Mouse (Mus musculus) Patski (cell line): ENCODE results near the gene Tcf25. TPM values are rescaled to one million over a fixed set of nuclear protein-coding genes. Genes with fewer than 3 reads are reported as not detected.

Experiments
- ATAC-seq: fragments of 100-300 bp; one replicate; pipeline ENCODE4 v1.8.0; 2021
- CTCF ChIA-PET: fragments of 350-600 bp; sonication (Branson Sonifier 250); formaldehyde crosslinking; loops from one replicate; lab custom pipeline; 2022; ENCODE audit warnings: inconsistent platforms; lab: Charles Lee
- POLR2A ChIA-PET: fragments of 350-600 bp; sonication (Branson Sonifier 250); formaldehyde crosslinking; loops from one replicate; lab custom pipeline; 2022; ENCODE audit warnings: antibody characterized with exemption, inconsistent platforms; lab: Charles Lee
- DNase-seq: peaks from one replicate; pipeline ENCODE4 v3.0.0-alpha.2; 2011; ENCODE audit warnings: low read depth, low spot score
- H3K27me3 ChIP-seq: fragments of 371-371 bp; one replicate; pipeline ENCODE4 v1.5.1; 2021
- CTCF ChIP-seq: fragments of 100-300 bp; IDR thresholded peaks from one replicate; pipeline ENCODE4 v1.5.1; 2021
- in situ Hi-C: fragments of 300-500 bp; cut with MboI; formaldehyde crosslinking; loops from 3 replicates; pipeline ENCODE4 v1.11.1; 2018; ENCODE audit warnings: low pct_unique_long_range_greater_than_20kb, mixed read lengths
- polyA plus RNA-seq: library from polyadenylated mRNA; unstranded; gene quantifications from one replicate; pipeline ENCODE4 v1.2.3, GENCODE M21; 2021

Gene Tcf25
- polyA plus RNA-seq, 1 experiment from 2014 or later = 232 TPM

DNA sequence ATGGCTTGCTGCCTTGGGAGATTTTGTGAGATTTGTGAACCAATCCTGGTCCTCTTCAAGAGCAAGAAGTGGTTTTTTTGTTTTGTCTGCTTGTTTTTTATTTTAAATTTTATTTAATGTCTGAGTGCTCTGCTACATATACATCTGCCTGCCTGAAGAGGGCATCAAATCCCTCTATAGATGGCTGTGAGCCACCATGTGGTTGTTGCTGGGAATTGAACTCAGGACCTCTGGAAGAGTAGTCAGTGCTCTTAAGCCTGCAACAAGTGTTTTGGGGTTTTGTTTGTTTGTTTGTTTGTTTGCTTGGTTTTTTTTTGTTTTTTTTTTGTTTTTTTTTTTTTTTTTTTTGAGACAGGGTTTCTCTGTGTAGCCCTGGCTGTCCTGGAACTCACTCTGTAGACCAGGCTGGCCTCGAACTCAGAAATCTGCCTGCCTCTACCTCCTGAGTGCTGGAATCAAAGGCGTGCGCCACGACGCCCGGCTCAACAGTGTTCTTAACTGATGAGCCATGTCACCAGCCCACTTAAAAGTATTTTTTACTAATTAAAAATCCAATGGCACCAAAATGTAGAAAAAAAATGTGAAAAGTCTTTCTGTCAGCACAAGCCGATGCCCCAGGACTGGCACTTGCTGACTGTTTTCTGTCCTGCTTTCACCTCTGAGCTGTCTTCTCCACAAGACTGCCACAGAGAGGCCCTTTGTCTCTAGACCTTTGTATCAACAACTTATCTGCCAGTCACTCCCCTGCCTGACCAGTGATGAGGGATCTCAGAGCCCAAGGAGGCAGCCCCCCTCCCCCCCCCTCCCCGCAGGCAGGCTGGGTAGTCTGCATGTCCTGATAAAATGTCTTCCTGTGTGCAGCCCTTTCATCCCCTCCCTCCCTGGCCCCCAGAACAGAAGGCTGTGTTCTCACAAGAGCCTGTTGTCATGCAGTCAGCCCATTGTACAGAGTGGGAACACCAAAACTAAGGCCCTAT, 42.7 kb downstream of the Tcf25 start:
- DNase-seq = no peak
- in situ Hi-C loops = no loop called here
- no peaks in the 10 kb centered on the region for H3K27me3 ChIP-seq
- no peak for TF ChIP-seq CTCF
- POLR2A ChIA-PET = no interaction called here
- no peak for ATAC-seq
- CTCF ChIA-PET = no interaction called here

DNA sequence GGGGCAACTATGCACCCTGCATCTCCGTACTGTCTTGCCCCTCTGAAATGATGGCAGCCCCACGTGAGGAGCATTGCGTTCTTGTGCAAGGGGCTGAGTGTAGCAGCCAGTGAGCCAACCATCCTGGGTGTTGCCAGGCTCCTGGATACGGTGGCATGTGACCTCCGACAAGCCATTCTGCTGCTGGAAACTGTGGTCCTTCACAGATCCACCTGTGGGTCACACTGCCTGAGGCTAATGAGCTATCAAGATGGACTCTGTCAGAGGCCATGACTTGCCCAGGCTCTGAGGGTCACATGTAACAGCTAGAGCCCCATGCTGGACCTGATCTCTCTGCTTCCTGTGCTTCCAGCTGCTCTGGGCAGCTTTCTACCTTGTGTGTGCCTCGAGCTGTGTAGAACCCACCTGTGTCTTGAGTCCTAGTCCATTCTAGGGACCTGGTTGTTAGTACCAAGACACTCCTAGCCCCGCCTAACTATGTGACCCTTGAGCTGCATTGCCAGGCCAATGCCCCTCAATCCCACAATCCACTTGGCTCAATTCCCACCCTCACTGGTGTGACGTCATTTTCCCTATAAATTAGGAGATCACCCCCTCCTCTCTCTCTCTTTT, 43.5 kb downstream of the Tcf25 start:
- POLR2A ChIA-PET = no interaction called here

GRCm38 (mm10) chr8:123419711-123420110, 46.2 kb downstream of the Tcf25 start:
- POLR2A ChIA-PET = no interaction called here
- in situ Hi-C loops = no loop called here
- no peaks in the 10 kb centered on the region for H3K27me3 ChIP-seq
- no peak for DNase-seq
- TF ChIP-seq CTCF = no peak
- no peak for ATAC-seq
- CTCF ChIA-PET = no interaction called here

More for the DNA sequence above, 43.5 kb downstream of the Tcf25 start:
- no peaks in the 10 kb centered on the region for H3K27me3 ChIP-seq
- CTCF ChIA-PET = no interaction called here
- ATAC-seq (no peak), DNase-seq (no peak)
- in situ Hi-C loops = no loop called here
- TF ChIP-seq CTCF = no peak

- no peak for ATAC-seq
- in situ Hi-C loops = no loop called here
- CTCF ChIA-PET = no interaction called here
- H3K27me3 ChIP-seq = peaks cover 2% of the 10 kb centered on the region
- POLR2A ChIA-PET = interaction anchor here (1.2 kb wide), 1 partner anchor 15 kb away, joined by 6 read pairs; no protein-coding TSS in a partner anchor
- no peak for DNase-seq
- TF ChIP-seq CTCF = no peak
Measured at GRCm38 (mm10) chr8:123420525-123421281, 47.1 kb downstream of the Tcf25 start.

- CTCF ChIA-PET = no interaction called here
- POLR2A ChIA-PET = interaction anchor here (1.2 kb wide), 1 partner anchor 14 kb away, joined by 6 read pairs; no protein-coding TSS in a partner anchor
- no peak for TF ChIP-seq CTCF
- peaks cover 2% of the 10 kb centered on the region for H3K27me3 ChIP-seq
- no peak for DNase-seq
- in situ Hi-C loops = no loop called here
- no peak for ATAC-seq
Measured at GRCm38 (mm10) chr8:123421325-123421724, 47.8 kb downstream of the Tcf25 start.

DNA sequence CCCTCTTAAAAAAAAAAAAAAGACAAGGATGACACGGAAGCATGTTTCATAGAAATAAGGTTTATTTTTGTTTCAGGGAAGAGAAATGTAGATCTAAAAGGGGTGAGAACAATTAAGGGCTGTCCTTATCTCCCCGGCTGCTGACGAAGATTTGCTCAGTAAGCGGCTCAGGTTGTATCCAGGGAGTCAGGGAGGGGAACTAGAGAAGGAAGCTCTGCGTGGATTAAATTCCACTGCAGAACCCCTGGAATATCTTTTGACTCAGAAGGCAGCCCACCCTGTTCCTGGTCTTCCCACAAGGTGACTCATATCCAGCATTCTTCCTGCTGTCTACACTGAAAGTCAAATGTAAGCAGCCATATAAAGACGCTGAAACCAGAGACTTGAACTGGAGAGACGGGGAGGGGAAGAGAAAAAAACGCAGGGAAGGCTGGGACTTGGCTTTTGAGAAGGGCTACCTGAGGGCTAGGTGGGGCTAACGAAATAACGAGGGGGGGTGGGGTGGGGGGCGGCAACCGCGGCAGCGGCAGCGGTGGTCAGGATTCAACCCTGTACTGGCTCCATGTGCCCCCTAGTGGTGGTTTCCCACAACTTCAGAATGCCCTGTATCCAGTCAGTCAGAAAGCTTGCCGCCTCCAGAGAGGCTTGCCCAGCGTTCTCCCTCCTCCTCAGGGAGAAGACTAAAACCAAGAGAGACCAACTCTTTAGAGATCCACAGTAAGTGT, 48.7 kb downstream of the Tcf25 start:
- no peak for DNase-seq
- peak; percentile 84 for TF ChIP-seq CTCF
- peaks cover 2% of the 10 kb centered on the region for H3K27me3 ChIP-seq
- POLR2A ChIA-PET = interaction anchor here (1.1 to 1.2 kb wide), 2 partner anchors 13 kb away, joined by 3 to 6 read pairs; no protein-coding TSS in a partner anchor
- CTCF ChIA-PET = interaction anchor here (0.7 to 1.4 kb wide), 6 partner anchors 12 to 35 kb away, joined by 3 to 7 read pairs (median 3); no protein-coding TSS in a partner anchor
- in situ Hi-C loops = no loop called here
- ATAC-seq = peak; percentile 76

DNA sequence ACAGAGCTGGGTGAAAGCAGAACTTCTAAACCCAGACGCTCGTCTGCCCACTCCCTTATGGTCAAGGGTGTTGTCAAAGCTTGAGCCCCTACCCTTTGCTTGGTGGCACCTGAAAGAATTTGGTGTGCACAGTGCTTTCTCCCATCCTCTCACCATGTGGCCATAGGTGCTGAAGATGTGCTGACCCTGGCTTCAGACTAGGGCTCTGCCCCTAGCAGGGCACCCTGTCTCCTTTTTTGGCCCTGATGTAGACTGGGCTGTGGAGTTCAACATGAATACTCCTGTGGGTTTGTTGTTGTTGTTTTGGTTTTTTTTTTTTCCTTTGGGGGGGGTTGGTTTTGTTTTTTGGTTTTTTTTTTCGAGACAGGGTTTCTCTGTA, 49.2 kb downstream of the Tcf25 start:
- ChIA-PET POLR2A (interaction anchor here (1.1 kb wide), 1 partner anchor 12 kb away, joined by 3 read pairs; no protein-coding TSS in a partner anchor), CTCF (interaction anchor here (0.7 to 1.4 kb wide), 5 partner anchors 12 to 32 kb away, joined by 3 to 7 read pairs (median 3); no protein-coding TSS in a partner anchor)
- no peak for ATAC-seq
- in situ Hi-C loops = no loop called here
- DNase-seq = no peak
- peaks cover 2% of the 10 kb centered on the region for H3K27me3 ChIP-seq
- no peak for TF ChIP-seq CTCF

- ChIA-PET CTCF (interaction anchor here (1.4 kb wide), 1 partner anchor 15 kb away, joined by 5 read pairs; no protein-coding TSS in a partner anchor), POLR2A (no interaction called here)
- TF ChIP-seq CTCF = no peak
- DNase-seq = no peak
- in situ Hi-C loops = no loop called here
- H3K27me3 ChIP-seq = peaks cover 2% of the 10 kb centered on the region
- ATAC-seq = no peak
Measured at GRCm38 (mm10) chr8:123423441-123423840, 49.9 kb downstream of the Tcf25 start, which contains the start of gene Def8. TSS of gene Def8 (plus strand) at chr8:123423527.
